Mouse (Mus musculus) forebrain, embryonic 13.5 days (tissue): ENCODE measurements at regions not wholly inside any gene's neighbourhood (a gene's known extent, or its start where the extent isn't known, plus 50 kb on each side); places are given as distances from the start of the nearest gene placed in this dataset.

Experiments used
- ATAC-seq: fragments of 200-750 bp; cut with Nextera tagmentation; 2 replicates; pipeline ENCODE4 v1.8.0; 2017
- H3K27ac ChIP-seq: fragments of 300-500 bp; sonication (generic); 2 replicates; pipeline ENCODE4 v1.5.1; 2015; ENCODE audit warnings: inconsistent platforms, mild to moderate bottlenecking, moderate library complexity
- H3K27me3 ChIP-seq: fragments of 300-500 bp; sonication (generic); 2 replicates; pipeline ENCODE4 v1.6.1; 2015; ENCODE audit warnings: mild to moderate bottlenecking, inconsistent platforms
- H3K36me3 ChIP-seq: fragments of 300-500 bp; sonication (generic); 2 replicates; pipeline ENCODE4 v1.6.1; 2015; ENCODE audit warnings: mild to moderate bottlenecking, inconsistent platforms; ENCODE audit not compliant: poor library complexity, severe bottlenecking
- H3K4me1 ChIP-seq: fragments of 300-500 bp; sonication (generic); 2 replicates; pipeline ENCODE4 v1.6.1; 2015; ENCODE audit warnings: inconsistent platforms
- H3K4me2 ChIP-seq: fragments of 300-500 bp; sonication (generic); 2 replicates; pipeline ENCODE4 v1.6.1; 2015; ENCODE audit warnings: inconsistent platforms, mild to moderate bottlenecking, moderate library complexity
- H3K4me3 ChIP-seq: fragments of 300-500 bp; sonication (generic); 2 replicates; pipeline ENCODE4 v1.5.1; 2015; ENCODE audit warnings: mild to moderate bottlenecking, inconsistent platforms
- H3K9ac ChIP-seq: fragments of 300-500 bp; sonication (generic); 2 replicates; pipeline ENCODE4 v1.6.1; 2015; ENCODE audit warnings: mild to moderate bottlenecking, inconsistent platforms
- H3K9me3 ChIP-seq: fragments of 300-500 bp; sonication (generic); replicated peaks from 2 replicates; pipeline ENCODE4 v1.6.1; 2016; ENCODE audit warnings: inconsistent platforms
- WGBS: fragments of 180-500 bp; shearing (Covaris S2); methylation state at CpG from one replicate; pipeline ENCODE4 v1.1.7; 2015; 5-methylcytosine and 5-hydroxymethylcytosine counted together

DNA sequence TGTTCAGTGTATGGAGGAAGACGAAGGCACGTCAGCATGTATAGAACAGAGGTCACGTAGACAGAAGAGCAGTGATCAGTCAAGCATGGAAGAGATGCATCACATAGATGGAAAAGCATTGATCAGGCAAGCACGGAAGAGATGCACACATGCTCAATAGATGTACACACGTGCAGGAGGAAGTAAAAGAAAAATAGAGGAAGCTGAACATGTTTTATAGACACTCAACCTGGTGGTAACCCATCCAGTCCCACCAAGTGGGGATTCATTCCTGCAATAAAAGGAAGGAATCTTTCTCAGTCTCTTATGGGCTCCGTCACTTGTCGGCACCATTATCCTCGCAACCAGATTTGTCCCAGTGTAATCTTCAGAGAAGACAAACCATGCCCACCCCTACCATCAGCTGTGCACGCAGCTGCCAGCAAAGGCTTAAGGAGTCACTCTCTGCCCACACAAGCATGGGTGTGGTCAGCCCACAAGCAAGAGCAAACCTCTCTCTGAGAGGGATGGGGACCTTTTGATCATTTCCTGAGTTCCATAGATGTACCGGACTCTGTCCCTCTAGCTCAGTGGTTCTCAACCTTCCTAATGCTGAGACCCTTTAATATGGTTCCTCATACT lies 108.3 kb upstream of the Cdc42ep3 start:
- no peak overlapping the region for H3K4me3 ChIP-seq
- no peaks in the 10 kb centered on the region for H3K4me1 ChIP-seq
- 95% methylated on average over 10 of the region's 10 CpGs for WGBS
- H3K9ac ChIP-seq: no peak overlapping the region
- H3K4me2 ChIP-seq: no peak overlapping the region
- no peaks in the 10 kb centered on the region for H3K36me3 ChIP-seq
- no peak for ATAC-seq
- H3K27me3 ChIP-seq: no peaks in the 10 kb centered on the region
- no peak overlapping the region for H3K27ac ChIP-seq
- H3K9me3 ChIP-seq: no peaks in the 10 kb centered on the region

GRCm38 (mm10) chr17:79465666-79466065 lies 110.8 kb upstream of the Cdc42ep3 start:
- Histone ChIP-seq H3K9me3 (no peaks in the 10 kb centered on the region), H3K4me3 (no peak overlapping the region), H3K4me1 (no peaks in the 10 kb centered on the region), H3K27ac (no peak overlapping the region), H3K4me2 (no peak overlapping the region), H3K9ac (no peak overlapping the region), H3K36me3 (no peaks in the 10 kb centered on the region), H3K27me3 (no peaks in the 10 kb centered on the region)
- WGBS: 96% methylated on average over 9 of the region's 9 CpGs
- ATAC-seq: no peak

DNA sequence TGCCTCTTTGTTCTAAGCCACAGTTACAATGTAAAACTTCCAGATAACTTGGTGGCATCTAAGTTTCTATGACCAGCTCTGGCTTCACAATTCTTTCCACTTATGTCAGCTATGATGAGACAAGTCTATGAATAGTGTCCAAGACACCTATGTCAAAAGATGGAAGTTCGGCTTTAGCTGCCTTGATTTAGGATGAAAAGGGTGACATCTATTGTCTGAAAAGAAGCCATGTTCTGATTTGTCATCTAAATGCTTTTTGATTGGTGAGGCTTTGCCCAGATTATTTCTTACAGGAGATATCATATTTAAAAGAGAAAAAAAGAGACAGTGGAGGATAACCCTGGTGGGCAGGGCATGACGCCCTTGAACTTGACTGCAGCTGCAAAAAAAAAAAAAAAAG lies 116.7 kb upstream of the Cdc42ep3 start:
- WGBS: 84% methylated on average over 2 of the region's 2 CpGs
- Histone ChIP-seq H3K4me1 (no peaks in the 10 kb centered on the region), H3K27me3 (no peaks in the 10 kb centered on the region), H3K4me3 (no peak overlapping the region), H3K9ac (no peak overlapping the region), H3K27ac (no peak overlapping the region), H3K4me2 (no peak overlapping the region), H3K36me3 (no peaks in the 10 kb centered on the region), H3K9me3 (no peaks in the 10 kb centered on the region)
- no peak for ATAC-seq

- ATAC-seq: no peak
- Histone ChIP-seq H3K4me2 (no peak overlapping the region), H3K4me3 (no peak overlapping the region), H3K27ac (no peak overlapping the region), H3K27me3 (no peaks in the 10 kb centered on the region), H3K9me3 (no peaks in the 10 kb centered on the region), H3K36me3 (no peaks in the 10 kb centered on the region), H3K9ac (no peak overlapping the region), H3K4me1 (no peaks in the 10 kb centered on the region)
- WGBS: 67% methylated on average over 10 of the region's 10 CpGs
Observed at GRCm38 (mm10) chr17:79472106-79472995, 117.5 kb upstream of the Cdc42ep3 start.

DNA sequence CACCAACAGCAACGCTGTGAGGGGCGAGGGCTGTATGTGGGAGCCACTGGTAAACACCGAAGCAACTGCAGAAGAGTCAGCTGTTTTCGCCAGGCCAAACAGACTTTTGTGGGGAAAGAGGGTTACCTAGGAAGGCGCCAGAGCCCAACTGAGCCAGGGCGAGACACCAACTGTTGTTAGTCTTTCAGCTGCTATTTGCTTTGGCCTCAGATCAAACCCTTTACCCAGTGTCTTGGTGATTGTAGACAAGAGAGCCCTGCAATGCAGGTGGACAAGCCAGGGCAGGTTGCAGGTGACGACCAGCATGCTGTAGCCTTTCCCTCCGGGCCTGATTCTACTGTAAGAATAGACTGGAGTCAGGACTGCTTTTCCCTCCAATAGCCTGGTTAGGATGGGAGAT lies 121.8 kb upstream of the Cdc42ep3 start:
- Histone ChIP-seq H3K4me1 (no peaks in the 10 kb centered on the region), H3K4me2 (no peak overlapping the region), H3K9me3 (no peaks in the 10 kb centered on the region), H3K4me3 (no peak overlapping the region), H3K9ac (no peak overlapping the region), H3K27ac (no peak overlapping the region), H3K36me3 (no peaks in the 10 kb centered on the region), H3K27me3 (no peaks in the 10 kb centered on the region)
- WGBS: 83% methylated on average over 8 of the region's 8 CpGs
- no peak for ATAC-seq

GRCm38 (mm10) chr17:79481112-79481738 lies 126.3 kb upstream of the Cdc42ep3 start:
- Histone ChIP-seq H3K9ac (no peak overlapping the region), H3K27me3 (no peaks in the 10 kb centered on the region), H3K4me1 (no peaks in the 10 kb centered on the region), H3K27ac (no peak overlapping the region), H3K9me3 (no peaks in the 10 kb centered on the region), H3K36me3 (no peaks in the 10 kb centered on the region), H3K4me3 (no peak overlapping the region), H3K4me2 (no peak overlapping the region)
- WGBS: 86% methylated on average over 6 of the region's 6 CpGs
- peak; percentile 53; the same call in 1 of the 2 replicates for ATAC-seq

GRCm38 (mm10) chr17:79481936-79482335 lies 127.0 kb upstream of the Cdc42ep3 start:
- Histone ChIP-seq H3K9ac (no peak overlapping the region), H3K27me3 (no peaks in the 10 kb centered on the region), H3K4me3 (no peak overlapping the region), H3K4me2 (no peak overlapping the region), H3K36me3 (no peaks in the 10 kb centered on the region), H3K27ac (no peak overlapping the region), H3K9me3 (no peaks in the 10 kb centered on the region), H3K4me1 (no peaks in the 10 kb centered on the region)
- ATAC-seq: no peak
- WGBS: 80% methylated on average over 4 of the region's 4 CpGs

GRCm38 (mm10) chr17:79485239-79485638 lies 126.4 kb upstream of the Rmdn2 start:
- no peak overlapping the region for H3K27ac ChIP-seq
- H3K4me1 ChIP-seq: no peaks in the 10 kb centered on the region
- no peaks in the 10 kb centered on the region for H3K27me3 ChIP-seq
- WGBS: 81% methylated on average over 5 of the region's 5 CpGs
- no peak for ATAC-seq
- H3K36me3 ChIP-seq: no peaks in the 10 kb centered on the region
- H3K4me2 ChIP-seq: no peak overlapping the region
- H3K9me3 ChIP-seq: no peaks in the 10 kb centered on the region
- no peak overlapping the region for H3K9ac ChIP-seq
- no peak overlapping the region for H3K4me3 ChIP-seq

- no peak for ATAC-seq
- Histone ChIP-seq H3K4me2 (no peak overlapping the region), H3K27ac (no peak overlapping the region), H3K9me3 (no peaks in the 10 kb centered on the region), H3K4me3 (no peak overlapping the region), H3K36me3 (no peaks in the 10 kb centered on the region), H3K27me3 (no peaks in the 10 kb centered on the region), H3K9ac (no peak overlapping the region), H3K4me1 (no peaks in the 10 kb centered on the region)
- 92% methylated on average over 6 of the region's 6 CpGs for WGBS
Observed at GRCm38 (mm10) chr17:79489306-79489705, 122.4 kb upstream of the Rmdn2 start.

DNA sequence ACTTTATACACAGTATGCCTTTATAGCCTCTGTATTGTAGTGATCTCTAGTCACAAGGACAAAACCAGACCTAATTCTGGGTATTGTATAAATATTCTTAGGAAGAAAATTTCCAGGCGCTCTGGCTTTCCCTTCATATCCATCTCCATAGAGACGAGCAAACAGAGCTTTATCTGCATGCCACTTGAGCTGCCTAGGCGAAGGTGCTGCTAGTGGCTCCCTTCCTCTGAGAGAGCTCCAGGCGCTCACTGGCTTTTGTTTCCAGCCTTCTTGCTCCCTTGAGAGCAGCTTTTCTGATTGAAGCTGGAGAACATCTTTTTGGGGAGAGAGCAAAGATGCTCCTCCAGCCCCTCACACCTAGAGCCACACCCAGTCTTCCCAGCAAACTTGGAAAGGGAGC lies 114.0 kb upstream of the Rmdn2 start:
- Histone ChIP-seq H3K4me3 (no peak overlapping the region), H3K4me2 (no peak overlapping the region), H3K4me1 (no peaks in the 10 kb centered on the region), H3K27ac (no peak overlapping the region), H3K36me3 (no peaks in the 10 kb centered on the region), H3K27me3 (no peaks in the 10 kb centered on the region), H3K9ac (no peak overlapping the region), H3K9me3 (no peaks in the 10 kb centered on the region)
- 90% methylated on average over 4 of the region's 4 CpGs for WGBS
- no peak for ATAC-seq

GRCm38 (mm10) chr17:79498321-79498720 lies 113.3 kb upstream of the Rmdn2 start:
- H3K36me3 ChIP-seq: no peaks in the 10 kb centered on the region
- no peak for ATAC-seq
- no peak overlapping the region for H3K27ac ChIP-seq
- H3K4me1 ChIP-seq: no peaks in the 10 kb centered on the region
- no peak overlapping the region for H3K4me2 ChIP-seq
- H3K27me3 ChIP-seq: no peaks in the 10 kb centered on the region
- no peak overlapping the region for H3K9ac ChIP-seq
- no peak overlapping the region for H3K4me3 ChIP-seq
- 91% methylated on average over 9 of the region's 9 CpGs for WGBS
- H3K9me3 ChIP-seq: no peaks in the 10 kb centered on the region

DNA sequence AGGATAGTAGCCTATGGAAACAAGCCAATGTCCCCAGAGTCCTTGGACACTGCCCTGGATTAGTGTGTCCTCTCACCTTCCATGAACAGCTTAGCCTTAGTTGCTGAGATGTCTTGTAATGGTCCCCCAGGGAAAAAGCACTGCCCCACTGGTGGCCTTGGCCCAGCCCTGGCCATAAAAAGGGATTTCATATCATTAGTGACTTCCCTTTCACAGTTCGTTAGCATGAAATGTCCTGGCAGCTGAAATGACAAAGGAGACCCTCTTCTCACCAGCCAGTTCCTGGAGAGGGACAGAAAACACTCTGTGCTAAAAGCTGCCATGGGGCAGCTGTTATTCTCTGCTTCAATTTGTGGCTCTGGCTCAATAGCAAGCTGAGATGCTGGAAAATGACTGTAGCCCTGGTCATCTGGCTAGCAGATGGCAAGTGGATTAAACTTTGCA lies 110.6 kb upstream of the Rmdn2 start:
- Histone ChIP-seq H3K4me1 (no peaks in the 10 kb centered on the region), H3K4me3 (no peak overlapping the region), H3K27ac (no peak overlapping the region), H3K4me2 (no peak overlapping the region), H3K9ac (no peak overlapping the region), H3K9me3 (no peaks in the 10 kb centered on the region), H3K27me3 (no peaks in the 10 kb centered on the region), H3K36me3 (no peaks in the 10 kb centered on the region)
- WGBS: 17% methylated on average over 1 of the region's 1 CpGs
- ATAC-seq: no peak
